Mouse (Mus musculus): ENCODE measurements around the gene Ddah1.

The Ddah1 gene

DNA sequence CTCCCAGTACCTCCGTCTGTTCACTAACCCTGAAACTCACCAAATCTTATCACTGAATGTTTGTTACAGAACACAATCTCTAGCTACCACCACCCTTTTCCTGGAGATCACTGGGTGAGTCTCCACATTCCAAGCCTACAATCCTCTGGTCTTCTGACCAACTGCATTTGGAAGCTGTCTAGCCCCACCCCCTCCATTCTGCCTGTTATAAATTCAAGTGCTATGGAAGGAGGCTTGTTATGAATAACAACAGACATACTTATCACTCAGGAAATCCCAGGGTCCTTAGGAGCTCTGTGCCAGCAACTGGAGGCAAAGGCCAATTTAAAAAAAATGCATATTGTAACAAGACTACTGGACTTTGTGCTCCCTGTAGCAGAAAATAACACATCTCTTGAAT is 58.3 kb downstream of the Ddah1 start:
- no peak for DNase-seq (ENCODE audit: low read depth, low spot score)

DNA sequence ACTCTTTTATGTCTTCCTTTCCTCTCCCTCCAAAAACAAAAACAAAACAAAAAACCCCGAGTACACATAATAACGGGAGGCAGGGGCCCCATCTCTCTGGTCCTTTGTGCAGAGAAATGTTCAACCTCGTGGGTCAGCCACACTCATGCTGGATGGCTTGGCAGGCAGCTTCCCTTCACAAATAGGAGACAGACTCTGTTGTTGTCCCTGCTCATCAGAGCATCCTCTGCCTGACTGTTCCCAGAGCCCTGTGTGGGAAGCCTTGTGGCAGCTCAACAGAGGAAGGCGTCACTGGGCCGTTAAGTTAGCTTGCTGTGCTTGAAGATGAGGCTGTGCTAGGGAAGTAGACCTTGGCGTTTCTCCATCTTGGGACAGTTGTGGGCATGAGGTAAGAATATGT is 58.8 kb downstream of the Ddah1 start:
- DNase-seq (ENCODE audit: low read depth, low spot score): no peak

DNA sequence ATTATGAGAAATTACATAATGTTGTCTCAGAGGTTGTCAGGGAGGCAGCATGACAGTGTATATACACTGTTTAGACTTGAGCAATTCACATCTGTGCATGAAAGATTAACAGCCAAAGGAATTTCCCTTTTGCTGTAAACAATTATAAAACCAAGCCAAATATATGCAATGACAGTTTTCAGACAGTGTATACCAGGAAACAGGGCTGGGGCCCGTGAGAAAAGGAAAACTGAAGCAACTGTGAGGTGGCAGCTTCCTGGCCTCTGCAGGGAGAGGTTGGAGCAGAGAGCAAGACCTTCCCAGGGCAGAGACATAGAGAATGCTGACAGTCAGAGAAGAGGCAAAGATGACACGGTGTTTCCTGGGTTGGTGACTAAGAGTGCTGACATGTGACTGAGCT is 62.0 kb downstream of the Ddah1 start:
- DNase-seq (ENCODE audit: low read depth, low spot score): no peak

DNA sequence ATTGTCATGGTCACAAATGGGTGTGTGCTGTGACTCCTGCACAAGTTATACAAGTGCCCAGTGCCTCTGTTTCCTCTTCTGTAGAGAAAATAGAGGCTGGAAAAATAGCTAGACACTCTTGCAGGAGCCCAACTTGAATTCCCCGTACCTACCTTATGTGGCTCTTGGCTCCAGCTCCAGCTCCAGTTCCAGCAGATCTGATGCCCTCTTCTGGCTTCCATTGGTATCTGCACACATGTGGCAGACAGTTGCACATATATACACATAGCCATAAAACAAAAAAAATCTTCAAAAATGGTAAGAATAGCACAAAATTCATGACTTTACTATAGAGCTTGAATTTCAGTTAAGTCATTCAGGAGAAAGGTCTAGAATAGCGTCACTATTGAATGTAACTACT is 62.5 kb downstream of the Ddah1 start:
- no peak for DNase-seq (ENCODE audit: low read depth, low spot score)

DNA sequence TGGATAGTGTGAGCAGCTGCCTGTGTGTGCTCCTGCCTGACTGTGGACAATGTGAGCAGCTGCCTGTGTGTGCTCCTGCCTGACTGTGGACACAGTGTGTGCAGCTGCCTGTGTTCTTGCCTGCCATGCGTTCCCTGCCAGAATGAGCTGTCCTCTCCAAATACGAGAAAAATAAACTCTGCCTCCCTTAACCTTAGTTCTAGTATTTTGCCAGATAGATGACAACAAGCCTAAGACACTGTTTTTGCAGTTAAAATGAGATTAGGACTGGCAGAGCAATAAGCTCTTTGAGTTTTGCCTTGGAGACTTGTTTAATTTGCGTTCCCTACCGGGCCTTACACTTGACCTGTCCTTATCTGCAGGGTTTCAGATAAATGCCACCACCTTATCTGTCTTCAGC is 63.7 kb downstream of the Ddah1 start:
- DNase-seq (ENCODE audit: low read depth, low spot score): no peak

DNA sequence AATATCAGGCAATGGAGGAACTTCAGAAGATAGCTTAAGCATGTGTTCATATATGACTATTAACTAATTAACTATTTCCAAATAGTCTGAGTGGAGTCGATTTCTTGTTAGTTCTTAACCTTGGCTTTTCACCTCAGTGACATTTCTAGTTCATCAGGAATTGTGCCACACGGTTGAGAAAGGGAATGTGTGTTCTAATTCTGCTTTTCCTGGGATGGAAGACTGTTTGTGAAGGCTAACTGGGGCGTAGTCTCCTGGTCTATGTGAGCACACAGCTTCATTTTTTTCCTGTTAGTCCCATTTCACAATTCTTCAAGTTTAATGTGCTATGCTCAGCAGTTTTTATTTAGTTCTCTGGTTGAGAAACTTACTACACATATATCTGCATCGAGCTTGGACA is 65.2 kb downstream of the Ddah1 start:
- DNase-seq (ENCODE audit: low read depth, low spot score): no peak

DNA sequence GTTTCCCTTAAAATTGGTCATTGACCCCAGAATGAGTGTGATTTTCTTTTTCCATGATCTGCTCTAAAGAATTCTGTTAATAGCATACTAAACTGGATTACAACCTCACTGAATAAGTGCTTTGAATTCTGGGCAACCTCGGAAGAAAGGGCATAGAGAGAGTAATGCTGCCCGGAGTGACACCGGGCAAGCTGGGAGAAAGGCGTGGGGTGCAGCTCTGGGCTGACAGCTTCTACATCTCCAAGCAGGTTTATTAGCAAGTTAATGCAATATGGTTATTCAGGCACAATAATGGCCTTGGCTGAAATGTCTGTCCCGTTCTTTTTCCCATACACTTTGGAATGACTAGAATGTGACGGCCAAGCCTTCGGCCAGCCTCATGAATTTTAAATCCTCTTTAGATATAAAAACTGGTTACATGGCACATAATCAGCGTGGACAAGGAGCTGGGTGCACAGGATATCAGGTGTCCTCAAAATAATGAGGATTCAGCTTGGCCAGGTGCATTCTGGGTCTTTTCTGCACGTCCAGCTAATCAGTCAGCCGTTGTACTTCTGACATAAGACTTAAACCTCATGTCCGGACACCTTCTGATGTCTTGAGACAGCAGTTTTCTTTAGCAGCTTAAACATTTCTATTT is 67.1 kb downstream of the Ddah1 start:
- DNase-seq (ENCODE audit: low read depth, low spot score): no peak

DNA sequence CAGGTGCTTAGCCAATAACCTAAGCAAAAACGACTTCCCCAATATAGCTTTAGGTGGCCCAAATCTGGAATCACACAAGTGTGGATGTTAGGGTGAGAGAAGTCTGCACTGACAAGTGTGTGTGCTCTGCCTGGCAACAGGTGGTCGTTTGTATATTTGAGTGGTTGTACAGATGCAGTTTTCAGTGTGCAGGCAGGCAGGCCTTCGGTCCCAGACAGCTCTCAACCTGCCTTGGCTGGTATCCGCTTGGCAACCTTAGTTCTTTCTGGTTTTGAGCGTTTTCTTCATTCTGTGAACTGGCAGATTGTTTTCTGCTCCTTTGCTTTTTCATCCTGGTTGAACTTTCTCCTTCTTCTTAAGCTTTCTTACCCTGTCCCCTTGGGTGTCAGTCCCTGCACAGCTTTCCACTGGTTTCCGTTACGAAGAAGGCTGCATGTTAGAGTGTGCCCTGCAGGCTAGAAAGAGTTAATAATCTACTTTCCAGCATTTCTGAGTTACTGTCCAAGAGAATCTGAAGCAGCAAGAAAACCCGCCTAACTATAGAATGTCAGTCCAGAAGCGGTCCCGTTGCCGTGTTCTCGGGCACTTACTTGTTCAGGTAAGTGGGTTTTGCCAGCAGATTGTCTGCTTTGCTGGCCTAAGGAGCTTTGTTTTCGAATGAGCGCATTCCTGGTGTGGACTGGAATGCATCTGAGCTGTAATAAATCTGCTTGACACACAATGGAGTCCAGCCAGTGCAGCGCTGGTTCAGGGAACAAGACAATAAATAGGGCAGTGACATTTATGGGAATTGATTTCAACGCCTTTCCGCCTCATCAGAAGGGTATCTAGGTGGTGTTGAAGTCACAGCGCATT is 68.9 kb downstream of the Ddah1 start:
- DNase-seq (ENCODE audit: low read depth, low spot score): no peak

DNA sequence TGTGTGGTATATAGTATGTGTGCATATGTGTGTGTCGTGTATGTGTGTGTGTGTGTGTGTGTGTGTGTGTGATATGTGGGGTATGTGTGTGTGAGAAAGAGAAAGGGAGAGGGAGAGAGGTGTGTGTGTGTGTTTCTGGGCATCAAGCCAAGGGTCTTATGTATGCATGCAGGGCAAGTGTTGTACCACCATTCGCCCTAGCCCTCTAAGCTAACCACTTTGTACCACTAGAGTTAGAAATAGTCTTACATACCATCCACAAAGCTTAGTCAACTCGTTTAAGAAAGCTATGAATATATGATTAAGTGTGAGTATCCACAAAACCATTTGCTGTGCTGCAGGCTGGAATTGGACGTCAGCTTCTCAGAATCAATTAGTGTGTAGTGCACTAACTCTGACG is 70.4 kb downstream of the Ddah1 start:
- no peak for DNase-seq (ENCODE audit: low read depth, low spot score)

DNA sequence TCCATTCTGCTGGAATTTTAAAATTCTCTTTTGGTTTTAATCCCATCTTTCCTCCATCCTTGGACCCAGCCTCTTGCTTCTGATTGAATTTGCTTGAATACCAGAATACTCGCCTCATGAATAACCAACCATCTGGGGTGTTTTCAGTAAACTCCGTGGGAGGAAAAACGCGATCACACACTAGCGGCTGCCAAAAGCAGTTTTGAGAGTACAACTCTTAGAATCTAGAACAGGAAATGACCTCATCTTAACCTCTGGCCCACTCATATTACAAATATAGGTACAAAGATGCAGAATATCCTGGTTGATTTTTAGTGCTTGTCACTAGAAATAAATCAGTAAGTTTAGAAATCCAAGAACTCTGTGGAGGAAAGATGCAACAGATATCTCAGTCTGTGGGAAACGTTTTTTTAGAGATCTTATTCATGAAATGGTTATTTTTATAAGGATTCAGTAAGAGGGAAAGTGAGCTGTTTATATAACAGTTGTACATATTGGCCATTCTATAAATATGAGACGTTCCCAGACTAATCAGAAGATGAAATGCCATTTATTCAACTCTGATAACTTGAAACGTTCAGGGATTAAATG is 75.6 kb downstream of the Ddah1 start:
- DNase-seq (ENCODE audit: low read depth, low spot score): no peak

DNA sequence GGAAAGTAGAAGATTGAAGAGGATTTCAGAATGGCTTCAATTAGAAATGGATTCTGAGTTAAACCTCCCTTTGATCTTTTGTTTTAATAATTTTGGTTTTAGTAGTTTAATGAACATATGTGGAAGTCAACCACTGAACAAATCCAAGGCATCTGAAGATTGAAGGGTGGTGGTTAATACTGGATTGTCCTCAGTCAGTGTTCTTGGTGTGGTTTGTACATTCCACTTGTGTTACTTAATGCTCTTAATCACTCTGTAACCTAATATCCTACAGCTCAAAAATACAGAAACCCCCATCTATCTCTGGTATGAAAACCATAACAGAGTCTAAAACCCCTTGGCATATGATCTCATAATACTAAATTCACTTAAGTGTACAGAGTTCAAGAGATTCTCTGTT is 79.8 kb downstream of the Ddah1 start:
- no peak for DNase-seq (ENCODE audit: low read depth, low spot score)

DNA sequence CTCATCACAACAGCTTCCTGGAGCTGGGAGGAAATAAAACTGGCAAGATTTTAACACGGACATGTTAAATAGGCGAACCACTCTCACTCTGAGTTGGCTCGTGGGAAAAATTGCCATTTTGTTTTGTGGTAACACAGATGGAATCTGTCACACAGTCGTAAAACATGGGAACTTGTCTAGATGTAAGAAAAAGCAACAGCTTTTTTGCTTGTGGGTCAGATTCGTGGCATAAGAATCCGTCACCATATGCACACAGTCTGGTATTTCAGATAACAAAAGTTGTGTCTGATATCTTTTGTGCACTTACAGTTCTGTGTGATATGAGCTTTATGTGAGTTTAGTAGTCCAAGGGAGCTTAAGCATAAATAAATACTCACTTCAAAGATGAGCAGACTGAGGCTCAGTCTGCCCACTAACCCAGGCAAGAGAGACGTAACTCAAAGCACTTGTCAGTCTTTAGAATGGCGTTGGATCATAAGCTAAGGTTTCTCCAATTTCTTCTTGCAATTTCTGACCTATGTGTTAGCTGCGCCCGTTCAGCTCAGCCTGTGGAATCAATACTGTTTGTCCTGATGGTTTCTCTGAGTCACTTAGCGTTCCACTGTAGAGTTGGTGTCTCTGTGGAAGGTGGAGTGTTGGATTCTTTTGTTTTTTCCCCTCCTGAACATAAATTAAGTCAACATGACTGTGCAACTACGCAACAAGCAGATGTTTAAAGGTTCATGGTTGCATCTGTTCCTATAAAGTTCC is 83.7 kb downstream of the Ddah1 start:
- no peak for DNase-seq (ENCODE audit: low read depth, low spot score)

DNA sequence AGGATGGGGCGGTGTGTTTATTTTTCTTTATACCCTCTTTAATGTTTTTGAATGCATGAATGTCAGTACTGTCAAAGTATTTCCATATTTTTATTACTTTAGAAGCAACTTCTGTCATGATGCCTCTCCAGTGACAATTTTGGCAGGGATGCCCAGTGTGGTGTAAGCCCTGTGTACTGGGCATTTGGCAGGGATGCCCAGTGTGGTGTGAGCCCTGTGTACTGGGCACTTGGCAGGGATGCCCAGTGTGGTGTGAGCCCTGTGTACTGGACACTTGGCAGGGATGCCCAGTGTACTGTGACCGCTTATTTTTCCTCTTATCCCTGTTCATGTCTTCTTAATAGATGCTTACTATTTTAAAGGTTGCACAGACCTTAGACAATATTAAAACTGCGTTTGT is 85.4 kb downstream of the Ddah1 start:
- no peak for DNase-seq (ENCODE audit: low read depth, low spot score)

DNA sequence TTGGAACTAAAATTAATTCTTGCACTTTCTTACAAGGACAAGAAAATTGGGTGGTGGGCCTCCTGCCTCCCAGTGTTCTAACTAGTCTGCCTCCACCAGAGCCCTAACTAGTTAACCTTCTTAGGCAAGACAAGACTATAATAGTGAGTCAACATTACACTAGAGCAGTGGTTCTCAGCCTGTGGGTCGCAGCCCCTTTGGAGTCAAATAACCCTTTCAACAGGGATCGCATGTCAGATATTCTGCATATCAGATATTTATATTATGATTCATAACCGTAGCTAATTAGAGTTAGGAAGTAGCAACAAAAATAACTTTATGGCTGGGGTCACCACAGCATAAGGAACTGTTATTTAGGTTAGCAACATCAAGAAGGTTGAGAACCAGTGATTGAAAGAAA is 86.4 kb downstream of the Ddah1 start:
- no peak for DNase-seq (ENCODE audit: low read depth, low spot score)

DNA sequence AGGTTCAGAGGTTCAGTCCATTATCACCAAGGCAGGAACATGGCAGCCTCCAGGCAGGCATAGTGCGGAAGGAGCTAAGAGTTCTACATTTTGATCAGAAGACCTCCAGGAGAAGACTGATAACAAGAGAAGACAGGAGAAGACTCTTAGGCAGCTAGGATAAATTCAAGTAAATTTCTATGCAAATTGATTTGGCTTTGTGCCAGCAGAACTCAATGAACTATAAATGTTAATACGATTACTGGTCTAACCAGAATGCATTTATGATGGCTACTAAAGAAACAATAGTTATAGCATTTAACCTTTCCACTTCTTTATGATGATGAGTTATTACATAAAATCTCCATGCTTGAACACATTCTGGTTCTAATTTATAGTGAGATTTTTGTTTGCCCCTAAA is 87.8 kb downstream of the Ddah1 start:
- DNase-seq (ENCODE audit: low read depth, low spot score): no peak

DNA sequence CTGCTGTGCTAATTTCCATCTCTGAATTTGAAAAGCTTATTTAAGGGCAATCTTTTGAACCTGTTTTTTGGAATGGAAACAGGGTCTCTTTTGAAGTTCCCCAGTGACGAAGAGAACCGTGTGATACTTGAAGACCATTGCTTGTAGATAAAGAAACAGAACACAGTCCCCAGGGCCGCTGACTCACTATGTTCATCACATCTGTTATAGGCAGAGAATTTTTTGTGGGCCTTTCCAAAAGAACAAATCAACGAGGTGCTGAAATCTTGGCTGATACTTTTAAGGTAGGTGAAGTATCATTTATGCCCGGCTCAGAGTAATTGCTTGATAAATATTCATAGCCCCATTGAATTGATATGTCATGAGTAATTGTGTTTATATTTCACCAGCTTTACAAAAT is 93.6 kb downstream of the Ddah1 start:
- no peak for DNase-seq (ENCODE audit: low read depth, low spot score)

DNA sequence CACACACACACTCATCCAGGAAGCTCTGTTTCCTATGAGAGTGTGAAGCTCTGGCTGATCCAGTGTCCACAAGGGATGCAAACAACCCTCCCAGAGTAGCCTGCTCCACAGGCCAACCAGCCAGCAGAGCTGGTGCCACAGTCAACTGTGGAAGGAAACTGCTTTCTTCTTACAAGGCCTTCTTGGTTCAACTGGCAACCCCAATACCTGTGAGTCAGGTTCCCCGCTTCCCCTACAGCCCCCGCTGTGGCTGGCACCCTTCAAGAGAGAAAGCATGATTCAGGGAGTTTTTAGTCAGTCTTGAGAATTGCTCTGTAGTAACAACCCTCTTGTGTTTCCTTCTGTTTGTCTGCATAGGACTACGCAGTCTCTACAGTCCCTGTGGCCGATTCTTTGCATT is 94.3 kb downstream of the Ddah1 start:
- DNase-seq (ENCODE audit: low read depth, low spot score): no peak

DNA sequence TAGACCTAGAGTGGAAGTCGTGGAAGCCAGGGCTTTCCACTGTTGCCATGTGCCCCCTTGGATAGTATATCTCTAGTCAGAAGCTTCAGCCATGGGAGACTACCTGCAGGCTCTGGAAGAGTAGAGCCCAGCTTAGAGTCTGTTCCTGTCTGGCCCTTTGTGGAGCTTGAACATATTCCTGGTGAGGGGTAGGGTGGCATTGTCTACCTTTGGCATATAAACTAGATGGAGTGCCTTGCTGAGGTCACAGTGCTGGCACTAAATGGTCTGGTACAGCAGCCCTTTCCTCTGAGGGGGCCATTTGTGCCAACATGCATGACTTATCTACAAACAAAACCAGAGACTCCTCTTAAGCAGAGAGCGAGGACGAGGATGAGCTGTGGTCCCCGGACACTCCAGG is 95.2 kb downstream of the Ddah1 start:
- no peak for DNase-seq (ENCODE audit: low read depth, low spot score)

DNA sequence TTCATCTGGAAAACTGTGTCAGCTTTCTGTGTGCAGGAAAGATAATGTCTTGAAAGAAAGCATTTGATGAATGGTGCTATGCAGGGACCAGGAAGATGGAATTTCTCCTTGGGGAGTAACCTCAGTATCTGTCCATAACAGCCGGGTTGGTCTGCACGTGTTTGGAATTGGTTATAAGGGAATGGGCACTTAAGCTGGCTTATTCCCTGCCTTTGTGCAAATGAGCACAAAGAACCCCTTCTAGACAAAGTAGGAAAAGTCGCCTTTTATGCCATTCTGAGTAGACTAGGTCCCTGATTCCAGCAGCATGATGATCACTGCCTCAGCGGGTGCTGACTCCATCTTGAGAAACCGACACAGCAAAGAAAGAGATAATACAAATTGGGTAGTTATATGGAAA is 96.0 kb downstream of the Ddah1 start:
- DNase-seq (ENCODE audit: low read depth, low spot score): no peak

DNA sequence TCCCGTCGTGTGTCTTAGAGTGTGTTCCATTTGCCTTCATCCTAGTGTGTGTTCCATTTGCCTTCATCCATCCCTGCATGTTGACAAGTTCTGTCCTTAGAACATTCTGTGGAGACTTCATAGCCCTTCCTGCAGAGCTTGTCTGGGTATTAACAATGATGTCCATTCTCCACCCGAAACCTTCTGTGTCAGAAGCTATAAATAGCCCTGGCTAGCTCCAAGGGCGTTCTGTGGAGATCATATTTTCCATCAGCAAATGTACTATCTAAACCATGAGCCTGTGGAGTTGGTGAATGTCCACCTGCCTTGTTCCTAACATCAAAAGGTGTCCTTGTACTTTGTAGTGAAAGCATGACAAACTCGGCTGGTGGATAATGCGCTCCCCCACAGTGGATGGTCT is 96.8 kb downstream of the Ddah1 start:
- no peak for DNase-seq (ENCODE audit: low read depth, low spot score)

DNA sequence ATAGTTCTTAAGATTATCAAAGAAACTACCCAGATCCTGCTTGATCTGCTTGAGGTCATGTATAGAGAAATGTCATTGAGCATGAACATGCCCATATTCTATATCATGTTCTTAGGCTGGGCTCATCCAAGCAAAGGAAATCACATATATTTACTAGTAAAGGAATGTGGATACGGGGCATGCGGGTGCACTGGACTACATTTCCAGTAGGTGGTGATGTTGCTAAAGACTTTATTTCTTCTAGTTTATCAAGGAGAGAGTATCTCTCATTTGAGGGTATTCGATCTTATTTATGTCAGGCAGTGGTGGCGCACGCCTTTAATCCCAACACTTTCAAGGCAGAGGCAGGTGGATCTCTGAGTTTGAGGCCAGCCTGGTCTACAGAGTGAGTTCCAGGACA is 99.9 kb downstream of the Ddah1 start:
- no peak for DNase-seq (ENCODE audit: low read depth, low spot score)

DNA sequence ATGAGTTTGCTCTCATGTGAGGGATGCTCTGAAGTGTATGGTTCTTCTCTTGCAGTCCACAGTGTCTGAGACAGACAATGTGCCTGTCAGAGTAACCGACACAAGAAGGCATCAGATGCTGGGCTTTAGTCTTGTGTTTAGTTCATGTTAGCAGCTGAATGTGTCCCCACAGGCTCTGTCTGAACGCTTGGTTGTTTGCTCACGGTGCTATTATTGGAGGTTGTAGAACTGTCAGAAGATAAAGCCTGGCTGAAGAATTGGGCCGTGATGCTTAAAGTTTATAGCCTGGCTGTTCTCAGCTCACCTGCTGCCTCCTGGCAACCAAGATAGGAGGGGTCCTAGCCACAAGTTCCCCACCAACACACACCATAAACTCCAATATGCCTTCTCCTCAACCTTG is 104.0 kb downstream of the Ddah1 start:
- no peak for DNase-seq (ENCODE audit: low read depth, low spot score)

Measured in retina, postnatal 7 days (tissue).